ENCODE assay signal across 14 mouse cellular contexts in genomic region chr16:11017807-11018595, GRCm38 (mm10). TPM values are rescaled to one million over a fixed set of nuclear protein-coding genes. Genes with fewer than 3 reads are reported as not detected.
DNase-seq lines count a peak whose midpoint lies in the region; ATAC-seq and TF ChIP-seq lines count a peak whose summit lies in the region.
"Had no signal": no experiment of that assay in that cellular context is flagged by ENCODE, and none has a peak within 500 bp of the region (broad histone marks: within the 10 kb centered on the region; RNA-seq: fewer than 3 reads in every experiment).

No protein-coding gene starts in this region.

- TF ChIP-seq EP300 in heart, postnatal 0 days (IDR thresholded peaks at IDR 0.05; ENCODE audit: low read depth) = no peak
- no peak for TF ChIP-seq EP300 in heart, adult 2 months (IDR thresholded peaks at IDR 0.05; ENCODE audit: insufficient read depth, low read depth, low read length)
- TF ChIP-seq EP300 in lung, postnatal 0 days (IDR thresholded peaks at IDR 0.05) = no peak

- WGBS in heart, postnatal 0 days = 44% methylated on average over 11 of the region's 11 CpGs
- WGBS in heart, adult 2 months = 37% methylated on average over 11 of the region's 11 CpGs
- WGBS in lung, postnatal 0 days = 35% methylated on average over 11 of the region's 11 CpGs
- WGBS in limb, embryonic 10.5 days = 50% methylated on average over 11 of the region's 11 CpGs

- H3K27me3 ChIP-seq in heart, postnatal 0 days (ENCODE audit: control insufficient read depth, insufficient read depth, low read length) = no peaks in the 10 kb centered on the region
- no peaks in the 10 kb centered on the region for H3K27me3 ChIP-seq in heart, adult 2 months (ENCODE audit: control insufficient read depth, insufficient read depth, low read length)
- no peaks in the 10 kb centered on the region for H3K27me3 ChIP-seq in lung, postnatal 0 days (replicated peaks; ENCODE audit: insufficient read depth, low read length)
- H3K27me3 ChIP-seq in limb, embryonic 10.5 days (ENCODE audit: low read depth, poor library complexity, severe bottlenecking) = no peaks in the 10 kb centered on the region
- H3K27me3 ChIP-seq: hindbrain, embryonic 15.5 days; limb, embryonic 15.5 days had no signal

- H3K9ac ChIP-seq in heart, postnatal 0 days (replicated peaks; ENCODE audit: low read depth, low read length) = no peak overlapping the region
- no peak overlapping the region for H3K9ac ChIP-seq in heart, adult 2 months (ENCODE audit: low read depth, low read length)
- H3K9ac ChIP-seq in lung, postnatal 0 days (replicated peaks; ENCODE audit: low read depth) = no peak overlapping the region
- H3K9ac ChIP-seq: hindbrain, embryonic 15.5 days; limb, embryonic 15.5 days had no signal

- no peaks in the 10 kb centered on the region for H3K9me3 ChIP-seq in heart, postnatal 0 days (replicated peaks; ENCODE audit: control insufficient read depth, low read length)
- H3K9me3 ChIP-seq in lung, postnatal 0 days (ENCODE audit: low read length) = no peaks in the 10 kb centered on the region
- no peaks in the 10 kb centered on the region for H3K9me3 ChIP-seq in limb, embryonic 10.5 days (replicated peaks)
- H3K9me3 ChIP-seq: hindbrain, embryonic 15.5 days; limb, embryonic 15.5 days had no signal

- no peak for DNase-seq in heart, postnatal 0 days (ENCODE audit: low spot score)
- no peak for DNase-seq in heart, adult 2 months
- DNase-seq in lung, postnatal 0 days (ENCODE audit: low spot score) = peak; percentile 50
- no peak for DNase-seq in lung, postnatal 4 days
- peak; percentile 52 for DNase-seq in Muller cell, postnatal 12 days (ENCODE audit: inconsistent ontology term)
- DNase-seq in limb, embryonic 10.5 days (ENCODE audit: low spot score) = no peak
- DNase-seq in left cerebral cortex, adult 9 months (ENCODE audit: low spot score in 2 of 2) = no peak
- no peak for DNase-seq in thymus, postnatal 4 days
- DNase-seq: cerebellum, adult 2 months; gastrocnemius, postnatal 36 days; thymus, postnatal 36 days had no signal

- no peak for TF ChIP-seq POLR2A in heart, adult 2 months (IDR thresholded peaks at IDR 0.05; ENCODE audit: insufficient read depth, low read depth, low read length)

- H3K27ac ChIP-seq in heart, postnatal 0 days (ENCODE audit: low read depth) = peak overlapping the region; percentile 49; the same call in 1 of the 2 replicates
- H3K27ac ChIP-seq in heart, adult 2 months = no peak overlapping the region
- H3K27ac ChIP-seq in lung, postnatal 0 days (ENCODE audit: low read length) = peak overlapping the region; percentile 15; the same call in 1 of the 2 replicates
- 0 out of 2 replicates have a peak overlapping the region, but pooled peaks have one; percentile 7 for H3K27ac ChIP-seq in limb, embryonic 10.5 days
- H3K27ac ChIP-seq: hindbrain, embryonic 15.5 days; limb, embryonic 15.5 days had no signal

- H3K36me3 ChIP-seq in heart, postnatal 0 days (replicated peaks; ENCODE audit: control insufficient read depth, insufficient read depth, low read length) = no peaks in the 10 kb centered on the region
- H3K36me3 ChIP-seq in heart, adult 2 months (ENCODE audit: control insufficient read depth, insufficient read depth, low read length) = no peaks in the 10 kb centered on the region
- H3K36me3 ChIP-seq in lung, postnatal 0 days (ENCODE audit: insufficient read depth, low read length) = no peaks in the 10 kb centered on the region
- no peaks in the 10 kb centered on the region for H3K36me3 ChIP-seq in limb, embryonic 10.5 days
- H3K36me3 ChIP-seq: hindbrain, embryonic 15.5 days; limb, embryonic 15.5 days had no signal

- no peak overlapping the region for H3K4me3 ChIP-seq in heart, postnatal 0 days (ENCODE audit: low read depth, low read length)
- H3K4me3 ChIP-seq in heart, adult 2 months = no peak overlapping the region
- H3K4me3 ChIP-seq in lung, postnatal 0 days (ENCODE audit: low read depth, low read length) = no peak overlapping the region
- H3K4me3 ChIP-seq in limb, embryonic 10.5 days = no peak overlapping the region
- H3K4me3 ChIP-seq: hindbrain, embryonic 15.5 days; limb, embryonic 15.5 days; megakaryocyte, embryonic 14.5 days had no signal

- ATAC-seq in heart, postnatal 0 days (ENCODE audit: insufficient read depth, low read depth) = no peak; the same call in 1 of the 2 replicates
- ATAC-seq in lung, postnatal 0 days = peak; percentile 69

- no peak overlapping the region for H3K4me2 ChIP-seq in heart, postnatal 0 days (ENCODE audit: low read depth, low read length)
- no peak overlapping the region for H3K4me2 ChIP-seq in lung, postnatal 0 days (replicated peaks; ENCODE audit: low read depth, low read length)
- H3K4me2 ChIP-seq: hindbrain, embryonic 15.5 days; limb, embryonic 15.5 days had no signal

- intact Hi-C loops in heart, adult 2 months (cut with DNase I) = loop anchor here (5.0 kb wide), 1 partner anchor 36 kb away; no protein-coding TSS in a partner anchor

- no peak for TF ChIP-seq CTCF in heart, postnatal 0 days (IDR thresholded peaks at IDR 0.05; ENCODE audit: low read depth)
- TF ChIP-seq CTCF in heart, adult 2 months (IDR thresholded peaks at IDR 0.05) = no peak
- 0 out of 2 replicates have a peak, but pooled peaks have one; percentile 5 for TF ChIP-seq CTCF in lung, postnatal 0 days (IDR thresholded peaks at IDR 0.05)

- H3K79me2 ChIP-seq in heart, adult 2 months (replicated peaks; ENCODE audit: control insufficient read depth, insufficient read depth, low read length) = no peaks in the 10 kb centered on the region

- peaks cover 2% of the 10 kb centered on the region for H3K4me1 ChIP-seq in heart, postnatal 0 days (ENCODE audit: control insufficient read depth, insufficient read depth)
- H3K4me1 ChIP-seq in heart, adult 2 months (ENCODE audit: control insufficient read depth, insufficient read depth, low read length) = peaks cover 6% of the 10 kb centered on the region
- 0 out of 2 replicates have a peak, but pooled peaks cover 2% of the 10 kb centered on the region for H3K4me1 ChIP-seq in lung, postnatal 0 days (ENCODE audit: insufficient read depth, low read depth, low read length)
- peaks cover 15% of the 10 kb centered on the region for H3K4me1 ChIP-seq in limb, embryonic 10.5 days
- H3K4me1 ChIP-seq: hindbrain, embryonic 15.5 days had no signal

RNA-seq across cellular contexts. Expression of gene Snn, which starts 42.7 kb away (rescaled TPM):
- total RNA-seq in heart, postnatal 0 days (2014; rRNA removed; ENCODE audit: low replicate concordance) = 78.3 and 91.9 TPM in 2 replicates
- polyA plus RNA-seq in heart, postnatal 0 days (2015; fragmentation: Nextera tagmentation; extraction: Ambion mirVana) = 32.0 and 36.6 TPM in 2 replicates
- total RNA-seq in heart, adult 2 months (2021) = 10 to 100 TPM; 22.6 to 32.3 TPM
- polyA plus RNA-seq in heart, adult 2 months (2012; rRNA removed) = 23.9 and 32.2 TPM in 2 replicates
- 41.1 and 46.6 TPM in 2 replicates for polyA plus RNA-seq in lung, postnatal 0 days (2015; fragmentation: Nextera tagmentation; extraction: Ambion mirVana)
- 47.6 and 55.1 TPM in 2 replicates for polyA plus RNA-seq in limb, embryonic 10.5 days (2016; fragmentation: Nextera tagmentation; extraction: Ambion mirVana)

RNA-seq across cellular contexts. Expression of gene Litaf, which starts 48.0 kb away (rescaled TPM):
- total RNA-seq in heart, postnatal 0 days (2014; rRNA removed; ENCODE audit: low replicate concordance) = 77.1 and 78.2 TPM in 2 replicates
- 53.8 and 55.7 TPM in 2 replicates for polyA plus RNA-seq in heart, postnatal 0 days (2015; fragmentation: Nextera tagmentation; extraction: Ambion mirVana)
- 10 to 100 TPM; 19.6 to 25.0 TPM for total RNA-seq in heart, adult 2 months (2021)
- polyA plus RNA-seq in heart, adult 2 months (2012; rRNA removed) = 38.1 and 47.3 TPM in 2 replicates
- 106 and 118 TPM in 2 replicates for polyA plus RNA-seq in lung, postnatal 0 days (2015; fragmentation: Nextera tagmentation; extraction: Ambion mirVana)
- polyA plus RNA-seq in limb, embryonic 10.5 days (2016; fragmentation: Nextera tagmentation; extraction: Ambion mirVana) = 87.5 and 91.1 TPM in 2 replicates

Comparison
In these comparisons a context has a peak if more than half of its experiments do, and no peak if none do; other contexts are left out.
1. DNase-seq: peak in lung, postnatal 0 days (single experiment) and Muller cell, postnatal 12 days (single experiment); none in heart, postnatal 0 days (single experiment), heart, adult 2 months (0 of 2), lung, postnatal 4 days (0 of 2), limb, embryonic 10.5 days (single experiment), left cerebral cortex, adult 9 months (0 of 2) and thymus, postnatal 4 days (single experiment).